Mouse (Mus musculus) kidney, adult 2 months (tissue): ENCODE data around the gene Tbc1d1.

Experiments used
- CTCF ChIP-seq: fragments of 200-500 bp; conservative IDR thresholded peaks from 2 replicates; pipeline ENCODE4 v1.5.1; 2011; ENCODE audit warnings: low read depth, mild to moderate bottlenecking, control low read depth, low read length, moderate library complexity, mixed read lengths; ENCODE audit not compliant: insufficient read depth, insufficient read length
- POLR2A ChIP-seq: fragments of 200-500 bp; IDR thresholded peaks from one replicate; pipeline ENCODE4 v1.6.1; 2011; ENCODE audit warnings: low read depth, low read length, control low read depth

DNA sequence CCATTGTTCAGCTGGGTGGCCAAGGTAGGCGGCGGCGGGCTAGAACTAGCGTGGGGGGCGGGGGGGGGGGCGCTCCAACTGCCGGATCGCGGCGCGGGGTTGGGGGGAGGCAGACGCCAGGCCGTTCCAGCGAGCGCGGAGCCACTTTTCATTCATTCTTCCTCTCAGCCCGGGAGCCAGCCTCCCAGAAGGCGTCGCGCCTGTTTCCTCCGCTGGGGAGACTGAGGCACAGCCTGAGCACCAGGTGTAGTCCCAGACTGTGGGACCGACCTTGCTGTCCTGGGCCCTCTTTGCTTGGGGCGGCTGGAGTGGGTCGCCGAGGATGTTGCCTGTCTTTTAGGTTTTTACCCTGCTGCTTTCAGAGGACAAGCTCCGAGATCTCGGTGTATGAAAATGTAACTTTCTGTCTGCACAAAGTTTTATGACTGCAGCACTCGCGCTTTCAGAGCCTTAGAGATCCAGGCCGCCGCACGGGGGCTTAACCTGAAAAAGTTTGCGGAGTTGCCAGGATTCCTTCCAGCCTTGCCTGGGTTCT, 74.5 kb downstream of the Tbc1d1 start:
- TF ChIP-seq POLR2A: no peak
- TF ChIP-seq CTCF: no peak
